Mouse (Mus musculus) bone marrow macrophage, adult 2 months (primary cell): ENCODE data around the gene Tmem179.

Experiments
- CTCF ChIP-seq: IDR thresholded peaks from 2 replicates; pipeline ENCODE4 v1.5.1; 2012; ENCODE audit warnings: low read depth, mild to moderate bottlenecking, low read length, moderate library complexity
- POLR2A ChIP-seq: IDR thresholded peaks from 2 replicates; pipeline ENCODE4 v1.6.1; 2012; ENCODE audit warnings: mild to moderate bottlenecking, low read depth, low read length, borderline replicate concordance

GRCm38 (mm10) chr12:112469393-112469792 is 47.2 kb downstream of the Tmem179 start:
- TF ChIP-seq POLR2A (no peak), CTCF (no peak)
